16 mouse cellular contexts compared by ENCODE assay signal in the genomic region with DNA sequence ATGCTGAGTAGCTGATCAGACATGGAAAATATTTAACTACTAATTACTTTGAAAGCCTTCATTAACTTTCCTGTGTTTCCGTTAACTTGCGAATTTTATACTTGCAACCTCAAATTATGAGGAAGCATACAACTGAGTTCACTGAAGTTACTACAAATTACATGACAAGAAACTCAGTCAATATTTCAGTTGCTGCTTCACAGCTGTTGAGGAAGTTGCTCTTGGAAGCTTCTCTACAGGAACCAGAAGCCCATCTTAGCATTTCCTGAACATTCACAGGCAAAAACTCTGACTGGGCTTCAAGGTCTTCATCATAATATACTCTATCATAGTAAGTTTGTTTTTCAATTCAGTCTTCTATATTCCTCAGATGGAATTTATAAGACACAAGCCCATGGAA.
"Had no signal": no experiment of that assay in that cellular context is flagged by ENCODE, and none has a peak within 500 bp of the region (broad histone marks: within the 10 kb centered on the region; RNA-seq: fewer than 3 reads in every experiment).

No protein-coding gene starts in this region.

- H3K36me3 ChIP-seq: liver, embryonic 15.5 days; midbrain, embryonic 10.5 days; midbrain, embryonic 12.5 days; neural tube, embryonic 12.5 days; stomach, embryonic 15.5 days had no signal

- H3K9me3 ChIP-seq: liver, embryonic 15.5 days; midbrain, embryonic 10.5 days; midbrain, embryonic 12.5 days; neural tube, embryonic 12.5 days; stomach, embryonic 15.5 days had no signal

- DNase-seq: liver, postnatal 0 days; lung, adult 2 months; lung, postnatal 10 days; midbrain, embryonic 14.5 days; right cerebral cortex, postnatal 14 days; thymus, adult 2 months; thymus, postnatal 25 days; thymus, postnatal 4 days had no signal

- H3K4me3 ChIP-seq: liver, embryonic 15.5 days; midbrain, embryonic 10.5 days; midbrain, embryonic 12.5 days; neural tube, embryonic 12.5 days; stomach, embryonic 15.5 days had no signal

- H3K4me2 ChIP-seq: liver, embryonic 15.5 days; midbrain, embryonic 12.5 days; neural tube, embryonic 12.5 days; stomach, embryonic 15.5 days had no signal

- H3K27ac ChIP-seq: liver, embryonic 15.5 days; macrophage; midbrain, embryonic 10.5 days; midbrain, embryonic 12.5 days; neural tube, embryonic 12.5 days; stomach, embryonic 15.5 days; stomach, postnatal 0 days had no signal

- ATAC-seq: liver, postnatal 0 days; midbrain, embryonic 16.5 days had no signal

- H3K4me1 ChIP-seq: liver, embryonic 15.5 days; midbrain, embryonic 10.5 days; midbrain, embryonic 12.5 days; neural tube, embryonic 12.5 days; stomach, embryonic 15.5 days had no signal

- H3K9ac ChIP-seq: liver, embryonic 15.5 days; liver, postnatal 0 days; midbrain, embryonic 12.5 days; neural tube, embryonic 12.5 days; stomach, embryonic 15.5 days had no signal

- H3K27me3 ChIP-seq: liver, embryonic 15.5 days; midbrain, embryonic 12.5 days; neural tube, embryonic 12.5 days; stomach, embryonic 15.5 days had no signal
